Mouse (Mus musculus) thymus, adult 2 months (tissue): Measurements from ENCODE around the gene Aff1.

Experiments used
- CTCF ChIP-seq: fragments of 200-500 bp; IDR thresholded peaks from 2 replicates; pipeline ENCODE4 v1.5.1; 2012; ENCODE audit warnings: mild to moderate bottlenecking, control low read depth, low read length, moderate library complexity, borderline replicate concordance; ENCODE audit not compliant: control insufficient read depth, poor library complexity, insufficient read depth; ENCODE audit errors: extremely low read depth
- POLR2A ChIP-seq: fragments of 200-500 bp; IDR thresholded peaks from 2 replicates; pipeline ENCODE4 v1.6.1; 2012; ENCODE audit warnings: mild to moderate bottlenecking, low read length, control low read depth, moderate library complexity; ENCODE audit not compliant: control insufficient read depth, poor library complexity, insufficient read depth; ENCODE audit errors: extremely low read depth

- no peak for TF ChIP-seq CTCF
- no peak for TF ChIP-seq POLR2A
These were observed 128.9 kb downstream of the Aff1 start for GRCm38 (mm10) chr5:103821062-103821461.
